In genomic region chr11:24758130-24758529, GRCm38 (mm10) we compare ENCODE assay signal across 14 mouse cellular contexts.
DNase-seq lines count a peak whose midpoint lies in the region.
"Had no signal": no experiment of that assay in that cellular context is flagged by ENCODE, and none has a peak within 500 bp of the region (broad histone marks: within the 10 kb centered on the region; RNA-seq: fewer than 3 reads in every experiment).

No protein-coding gene starts in this region.

- peak; percentile 49 to 58 for DNase-seq in frontal cortex, adult 2 months (ENCODE audit: extremely low spot score in 1 of 2, low spot score in 1 of 2)
- DNase-seq in frontal cortex, postnatal 25 days (ENCODE audit: low spot score in 2 of 2): no peak
- peak; percentile 26 to 43 for DNase-seq in left cerebral cortex, adult 18-20 months (ENCODE audit: low spot score in 2 of 2)
- DNase-seq in left cerebral cortex, postnatal 4 days: no peak
- peak; percentile 30 to 58 for DNase-seq in left cerebral cortex, postnatal 14 days (ENCODE audit: low spot score in 2 of 2)
- DNase-seq in telencephalon, adult 2 months (ENCODE audit: low read depth, low spot score): peak; percentile 80
- no peak for DNase-seq in urinary bladder, postnatal 36 days (ENCODE audit: low spot score in 2 of 2)
- DNase-seq: adrenal gland, postnatal 25 days; cerebellum, adult 9-10 months; gastrocnemius, adult 2 months; kidney, adult 8-10 months; kidney, postnatal 10 days; lung, postnatal 4 days; thymus, postnatal 25 days had no signal

- intact Hi-C loops in left cerebral cortex, postnatal 4 days (cut with DNase I): no loop called here
- intact Hi-C loops in left cerebral cortex, postnatal 14 days (cut with DNase I): no loop called here

Comparison
In these comparisons a context has a peak if more than half of its experiments do, and no peak if none do; other contexts are left out.
1. DNase-seq: peak in frontal cortex, adult 2 months (2 of 2), left cerebral cortex, adult 18-20 months (2 of 2), left cerebral cortex, postnatal 14 days (2 of 2) and telencephalon, adult 2 months (single experiment); none in frontal cortex, postnatal 25 days (0 of 2), left cerebral cortex, postnatal 4 days (single experiment) and urinary bladder, postnatal 36 days (0 of 2).